Mouse (Mus musculus) gonadal fat pad, adult 2 months (tissue): ENCODE data around the gene Snrk. TPM values are rescaled to one million over a fixed set of nuclear protein-coding genes. Genes with fewer than 3 reads are reported as not detected.

Experiments used
- polyA plus RNA-seq: library from polyadenylated mRNA; depleted of rRNA; stranded (reverse); fragments of >200 nt; gene quantifications from 2 replicates; pipeline ENCODE4 v1.2.3, GENCODE M21; 2012; rRNA removed

Gene Snrk
- polyA plus RNA-seq, 1 experiment, result 86.3 TPM

Other genes with a start within 250 kb of the Snrk start
- 3.0 and 3.3 TPM in 2 replicates for gene Ackr2, start 218.9 kb upstream of the Snrk start, polyA plus RNA-seq
- 0.15 and 0.16 TPM in 2 replicates for gene Cyp8b1, start 201.0 kb upstream of the Snrk start, polyA plus RNA-seq
- gene Fam198a, start 166.3 kb upstream of the Snrk start, polyA plus RNA-seq, result 3.7 and 4.0 TPM in 2 replicates
- 19.8 and 20.2 TPM in 2 replicates for gene Pomgnt2, start 120.2 kb upstream of the Snrk start, polyA plus RNA-seq
- gene Ano10, start 177.2 kb downstream of the Snrk start, polyA plus RNA-seq, result 99.7 and 127 TPM in 2 replicates
- 54.8 and 80.6 TPM in 2 replicates for gene Abhd5, start 234.3 kb downstream of the Snrk start, polyA plus RNA-seq